Mouse (Mus musculus) testis, adult 2 months (tissue): ENCODE measurements around the gene Fam43a.

Source experiments
- CTCF ChIP-seq: fragments of 200-500 bp; IDR thresholded peaks from 2 replicates; pipeline ENCODE4 v1.5.1; 2012; ENCODE audit warnings: low read depth, mild to moderate bottlenecking, inconsistent platforms, low read length, moderate library complexity; ENCODE audit not compliant: control insufficient read depth, insufficient read depth, insufficient replicate concordance
- POLR2A ChIP-seq: fragments of 200-500 bp; IDR thresholded peaks from 2 replicates; pipeline ENCODE4 v1.6.1; 2012; ENCODE audit warnings: low read depth, mild to moderate bottlenecking, inconsistent platforms, low read length, moderate library complexity; ENCODE audit not compliant: control insufficient read depth

GRCm38 (mm10) chr16:30565631-30566030 lies 33.9 kb upstream of the Fam43a start:
- TF ChIP-seq CTCF (no peak), POLR2A (no peak)
